Mouse (Mus musculus): ENCODE results near the gene Naglu.

Naglu gene

GRCm38 (mm10) chr11:101086756-101087681 is 17.2 kb downstream of the Naglu start, which contains the start of gene Mlx:
Gene Mlx (plus strand): TSS chr11:101087277.
- POLR2A ChIA-PET: interaction anchor here (0.6 to 6.2 kb wide), 30 partner anchors 7 to 794 kb away, joined by 3 to 39 read pairs (median 5); partner anchors contain the start of genes Psmc3ip (in 3 of the 4), Naglu (in 2 of the 4), Retreg3 (in 2 of the 4) and Tubg1 (in 2 of the 4)
- CTCF ChIA-PET: interaction anchor here in 3 of 4 experiments (0.7 to 2.4 kb wide), 8 partner anchors 8 to 114 kb away, joined by 3 to 9 read pairs (median 8); partner anchors contain the start of gene Psmc3ip (in 1 of the 3)

- CTCF ChIA-PET: interaction anchor here in 3 of 4 experiments (0.7 to 2.4 kb wide), 6 partner anchors 11 to 113 kb away, joined by 3 to 8 read pairs (median 6); no protein-coding TSS in a partner anchor
- POLR2A ChIA-PET: interaction anchor here (0.6 to 6.2 kb wide), 27 partner anchors 8 to 795 kb away, joined by 3 to 26 read pairs (median 4); partner anchors contain the start of genes Psmc3ip (in 3 of the 4), Retreg3 (in 2 of the 4), Tubg1 (in 2 of the 4) and Atp6v0a1 (in 1 of the 4)
Measured at GRCm38 (mm10) chr11:101087682-101088055, 17.9 kb downstream of the Naglu start.

GRCm38 (mm10) chr11:101089931-101090330 is 20.1 kb downstream of the Naglu start:
- POLR2A ChIA-PET: interaction anchor here in 2 of 4 experiments (1.0 to 6.2 kb wide), 5 partner anchors 9 to 63 kb away, joined by 3 to 26 read pairs (median 6); partner anchors contain the start of gene Hsd17b1 (in 1 of the 2)

GRCm38 (mm10) chr11:101094930-101095313 is 25.1 kb downstream of the Naglu start:
- POLR2A ChIA-PET: interaction anchor here (0.6 to 4.2 kb wide), 45 partner anchors 7 to 349 kb away, joined by 3 to 39 read pairs (median 4); partner anchors contain the start of genes Coasy (in 3 of the 4), Mlx (in 2 of the 4), Naglu (in 2 of the 4) and Plekhh3 (in 2 of the 4)

More at GRCm38 (mm10) chr11:101089931-101090330, 20.1 kb downstream of the Naglu start:
- CTCF ChIA-PET: no interaction called here

GRCm38 (mm10) chr11:101095314-101096024 is 25.7 kb downstream of the Naglu start, which contains the start of gene Psmc3ip:
Gene Psmc3ip (minus strand): TSS chr11:101095436.
- ChIA-PET CTCF (interaction anchor here (0.5 to 2.4 kb wide), 46 partner anchors 8 to 772 kb away, joined by 3 to 18 read pairs (median 4); partner anchors contain the start of genes Coasy (in 3 of the 4), Ccr10 (in 2 of the 4), Mlx (in 2 of the 4) and Plekhh3 (in 2 of the 4)), POLR2A (interaction anchor here (0.5 to 4.2 kb wide), 52 partner anchors 8 to 681 kb away, joined by 3 to 39 read pairs (median 4); partner anchors contain the start of genes Coasy (in 3 of the 4), Retreg3 (in 3 of the 4), Tubg1 (in 3 of the 4) and Mlx (in 2 of the 4))

More at GRCm38 (mm10) chr11:101094930-101095313, 25.1 kb downstream of the Naglu start:
- CTCF ChIA-PET: interaction anchor here (0.6 to 2.4 kb wide), 31 partner anchors 8 to 772 kb away, joined by 3 to 18 read pairs (median 4); partner anchors contain the start of genes Coasy (in 2 of the 4), Plekhh3 (in 2 of the 4), Retreg3 (in 2 of the 4) and Tubg1 (in 2 of the 4)

GRCm38 (mm10) chr11:101098231-101098630 is 28.4 kb downstream of the Naglu start:
- POLR2A ChIA-PET: interaction anchor here in 3 of 4 experiments (0.6 to 3.1 kb wide), 5 partner anchors 11 to 778 kb away, joined by 3 to 9 read pairs (median 3); partner anchors contain the start of genes Retreg3 (in 2 of the 3) and Tubg1 (in 2 of the 3)
- CTCF ChIA-PET: no interaction called here

- CTCF ChIA-PET: interaction anchor here in 1 of 4 experiments (1.5 to 1.8 kb wide), 2 partner anchors 45 to 78 kb away, joined by 3 to 8 read pairs; no protein-coding TSS in a partner anchor
- POLR2A ChIA-PET: interaction anchor here in 3 of 4 experiments (0.8 to 3.5 kb wide), 5 partner anchors 9 to 94 kb away, joined by 3 to 11 read pairs (median 6); partner anchors contain the start of genes Retreg3 (in 3 of the 3) and Tubg1 (in 3 of the 3)
Measured at GRCm38 (mm10) chr11:101103011-101103410, 33.2 kb downstream of the Naglu start.

GRCm38 (mm10) chr11:101109351-101109750 is 39.5 kb downstream of the Naglu start:
- POLR2A ChIA-PET: interaction anchor here in 2 of 4 experiments (0.6 to 4.0 kb wide), 7 partner anchors 10 to 443 kb away, joined by 3 to 14 read pairs (median 3); partner anchors contain the start of genes Retreg3 (in 2 of the 2), Tubg1 (in 2 of the 2) and Wnk4 (in 1 of the 2)
- CTCF ChIA-PET: interaction anchor here in 2 of 4 experiments (0.7 to 1.2 kb wide), 3 partner anchors 50 to 476 kb away, joined by 3 to 7 read pairs (median 3); no protein-coding TSS in a partner anchor

- ChIA-PET CTCF (interaction anchor here in 1 of 4 experiments (0.6 kb wide), 1 partner anchor 65 kb away, joined by 3 read pairs; no protein-coding TSS in a partner anchor), POLR2A (interaction anchor here in 2 of 4 experiments (0.7 to 0.8 kb wide), 2 partner anchors 9 to 25 kb away, joined by 3 read pairs; partner anchors contain the start of genes Retreg3 (in 1 of the 2) and Tubg1 (in 1 of the 2))
Measured at GRCm38 (mm10) chr11:101110708-101111107, 40.9 kb downstream of the Naglu start.

- ChIA-PET CTCF (no interaction called here), POLR2A (interaction anchor here in 2 of 4 experiments (0.7 to 0.8 kb wide), 2 partner anchors 9 to 26 kb away, joined by 3 read pairs; partner anchors contain the start of genes Retreg3 (in 1 of the 2) and Tubg1 (in 1 of the 2))
Measured at GRCm38 (mm10) chr11:101111178-101111577, 41.4 kb downstream of the Naglu start.

GRCm38 (mm10) chr11:101112186-101112585 is 42.4 kb downstream of the Naglu start:
- CTCF ChIA-PET: no interaction called here
- POLR2A ChIA-PET: no interaction called here

GRCm38 (mm10) chr11:101115564-101115963 is 45.8 kb downstream of the Naglu start:
- ChIA-PET CTCF (interaction anchor here in 1 of 4 experiments (0.5 to 1.5 kb wide), 4 partner anchors 16 to 133 kb away, joined by 3 to 5 read pairs (median 3); partner anchors contain the start of gene Psmc3ip), POLR2A (interaction anchor here in 2 of 4 experiments (1.0 to 2.7 kb wide), 3 partner anchors 20 to 56 kb away, joined by 3 to 9 read pairs (median 3); partner anchors contain the start of genes Coasy (in 1 of the 2) and Psmc3ip (in 1 of the 2))

- CTCF ChIA-PET: interaction anchor here in 2 of 4 experiments (0.5 to 1.4 kb wide), 5 partner anchors 9 to 183 kb away, joined by 3 to 11 read pairs (median 3); no protein-coding TSS in a partner anchor
Measured at GRCm38 (mm10) chr11:101118105-101118504, 48.3 kb downstream of the Naglu start.

GRCm38 (mm10) chr11:101119131-101119760 is 49.4 kb downstream of the Naglu start:
- ChIA-PET POLR2A (interaction anchor here (0.6 to 3.5 kb wide), 75 partner anchors 8 to 1757 kb away, joined by 3 to 23 read pairs (median 4); partner anchors contain the start of genes Cntd1 (in 2 of the 4), Cntnap1 (in 2 of the 4), Coa3 (in 2 of the 4) and Mlx (in 2 of the 4)), CTCF (interaction anchor here in 3 of 4 experiments (0.5 to 1.8 kb wide), 17 partner anchors 8 to 792 kb away, joined by 3 to 13 read pairs (median 4); partner anchors contain the start of genes Psmc3ip (in 2 of the 3), Becn1 (in 1 of the 3), Ccr10 (in 1 of the 3) and Cntd1 (in 1 of the 3))

More at GRCm38 (mm10) chr11:101118105-101118504, 48.3 kb downstream of the Naglu start:
- POLR2A ChIA-PET: interaction anchor here in 2 of 4 experiments (0.7 to 3.5 kb wide), 9 partner anchors 15 to 1067 kb away, joined by 3 to 22 read pairs (median 4); partner anchors contain the start of genes Mlx (in 2 of the 2), Psmc3ip (in 2 of the 2) and Lsm12 (in 1 of the 2)

All from embryonic stem cell, embryonic (primary cell).